9 mouse cellular contexts compared by ENCODE assay signal in genomic region chr4:8200081-8200480, GRCm38 (mm10). TPM values are rescaled to one million over a fixed set of nuclear protein-coding genes. Genes with fewer than 3 reads are reported as not detected.
DNase-seq lines count a peak whose midpoint lies in the region; ATAC-seq lines count a peak whose summit lies in the region.
"Had no signal": no experiment of that assay in that cellular context is flagged by ENCODE, and none has a peak within 500 bp of the region (broad histone marks: within the 10 kb centered on the region; RNA-seq: fewer than 3 reads in every experiment).

No protein-coding gene starts in this region.

- ATAC-seq in hematopoietic stem cell, adult 5-6 weeks (replicated peaks in 1 of 2; ENCODE audit: insufficient read depth in 1 of 2, low FRiP score in 2 of 2, low TSS enrichment in 1 of 2, low read depth in 1 of 2, poor library complexity in 2 of 2, severe bottlenecking in 2 of 2), result peak; percentile 79 to 88
- ATAC-seq in liver, embryonic 15.5 days (ENCODE audit: insufficient read depth), result peak; percentile 63

- no peaks in the 10 kb centered on the region for H3K36me3 ChIP-seq in liver, embryonic 15.5 days (replicated peaks)
- H3K36me3 ChIP-seq: hindbrain, embryonic 12.5 days had no signal

- H3K4me3 ChIP-seq in liver, embryonic 15.5 days (replicated peaks), result no peak overlapping the region
- H3K4me3 ChIP-seq: hindbrain, embryonic 12.5 days had no signal

- no peak overlapping the region for H3K4me2 ChIP-seq in liver, embryonic 15.5 days
- H3K4me2 ChIP-seq: hindbrain, embryonic 12.5 days had no signal

- peak; percentile 65 for DNase-seq in 3T3-L1 (ENCODE audit: low read depth, low spot score)
- DNase-seq in adrenal gland, postnatal 14 days, result peak; percentile 54
- no peak for DNase-seq in left cerebral cortex, postnatal 10 days (ENCODE audit: extremely low spot score in 1 of 2, low spot score in 2 of 2)
- DNase-seq in left cerebral cortex, postnatal 14 days (ENCODE audit: low spot score in 2 of 2), result no peak
- DNase-seq in left cerebral cortex, postnatal 4 days, result no peak
- DNase-seq in ovary, postnatal 10 days (ENCODE audit: low spot score), result no peak

- no peaks in the 10 kb centered on the region for H3K9me3 ChIP-seq in liver, embryonic 15.5 days (replicated peaks)
- H3K9me3 ChIP-seq: hindbrain, embryonic 12.5 days had no signal

- intact Hi-C loops in left cerebral cortex, postnatal 10 days (cut with DNase I), result no loop called here
- intact Hi-C loops in left cerebral cortex, postnatal 14 days (cut with DNase I), result no loop called here
- intact Hi-C loops in left cerebral cortex, postnatal 4 days (cut with DNase I), result no loop called here

- no peaks in the 10 kb centered on the region for H3K4me1 ChIP-seq in liver, embryonic 15.5 days (replicated peaks)
- H3K4me1 ChIP-seq: hindbrain, embryonic 12.5 days had no signal

- H3K27me3 ChIP-seq in liver, embryonic 15.5 days, result no peaks in the 10 kb centered on the region
- H3K27me3 ChIP-seq: hindbrain, embryonic 12.5 days had no signal

- 10% methylated on average over 5 of the region's 5 CpGs for WGBS in liver, embryonic 15.5 days (ENCODE audit: insufficient replicate concordance)

- H3K9ac ChIP-seq in liver, embryonic 15.5 days, result no peak overlapping the region
- H3K9ac ChIP-seq: hindbrain, embryonic 12.5 days had no signal

- H3K27ac ChIP-seq in liver, embryonic 15.5 days (replicated peaks), result no peak overlapping the region
- H3K27ac ChIP-seq: hindbrain, embryonic 12.5 days had no signal

RNA-seq across cellular contexts. Expression of gene Car8, which starts 38.8 kb away (rescaled TPM):
- total RNA-seq in adrenal gland, postnatal 14 days (2021), result 6.3 and 9.7 TPM in 2 replicates
- total RNA-seq in hematopoietic stem cell, adult 5-6 weeks (2017), result 0.25 TPM in 1 of 2 replicates, not detected in the other
- polyA plus RNA-seq in liver, embryonic 15.5 days (2015; fragmentation: Nextera tagmentation; extraction: Ambion mirVana), result 5.4 and 7.5 TPM in 2 replicates
- 10 to 100 TPM; 15.1 to 18.4 TPM for total RNA-seq in left cerebral cortex, postnatal 10 days (2021)
- total RNA-seq in left cerebral cortex, postnatal 14 days (2021), result 10 to 100 TPM; 11.0 to 13.4 TPM
- total RNA-seq in left cerebral cortex, postnatal 4 days (2021), result 10 to 100 TPM; 11.9 to 12.5 TPM

Comparison
In these comparisons a context has a peak if more than half of its experiments do, and no peak if none do; other contexts are left out.
1. DNase-seq: peak in 3T3-L1 (single experiment) and adrenal gland, postnatal 14 days (single experiment); none in left cerebral cortex, postnatal 10 days (0 of 2), left cerebral cortex, postnatal 14 days (0 of 2), left cerebral cortex, postnatal 4 days (single experiment) and ovary, postnatal 10 days (single experiment).